Mouse (Mus musculus): ENCODE measurements around the gene Gjc2.

DNA sequence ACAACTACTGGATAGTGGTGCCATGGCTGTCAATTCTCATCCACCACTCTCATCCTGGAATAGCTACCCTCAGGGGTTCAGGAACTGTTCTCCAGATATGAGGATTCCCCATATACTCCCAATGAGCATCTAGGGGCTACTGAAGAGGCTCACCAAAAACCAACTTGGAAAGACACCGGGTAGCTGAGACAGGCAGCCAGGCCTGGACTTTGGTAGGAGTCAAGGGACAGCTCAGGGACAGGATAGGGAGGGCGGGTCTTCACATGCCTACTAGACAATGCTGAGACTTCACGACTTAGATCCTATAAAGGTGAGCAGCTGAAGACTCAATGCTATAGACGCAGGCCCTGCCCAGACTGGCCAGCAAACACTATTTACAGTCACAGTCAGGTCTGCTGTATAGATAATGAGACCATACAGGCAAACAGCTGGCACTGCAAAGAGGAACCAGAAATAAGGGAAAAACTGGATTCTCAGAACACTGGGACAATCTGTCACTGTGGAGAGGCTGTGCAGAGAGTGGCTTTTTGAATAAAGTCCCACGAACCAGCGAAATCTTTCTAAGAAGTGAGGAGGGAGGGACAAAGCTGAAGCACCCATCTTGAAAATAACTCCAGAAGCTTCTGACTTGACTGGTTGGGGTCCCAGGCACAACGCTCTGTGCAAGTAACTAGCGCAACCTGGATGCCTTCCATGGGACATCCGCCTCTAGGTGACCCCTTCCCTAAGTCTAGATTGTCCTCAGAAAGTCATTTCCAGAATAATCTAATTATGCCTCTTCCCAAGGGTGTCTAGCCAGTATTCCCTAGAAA is 20.4 kb downstream of the Gjc2 start:
- no peak for TF ChIP-seq CTCF (IDR thresholded peaks at IDR 0.05; ENCODE audit: extremely low read depth, insufficient read depth, insufficient read length, insufficient replicate concordance)
- TF ChIP-seq POLR2A (IDR thresholded peaks at IDR 0.05; ENCODE audit: low read depth, low read length) = no peak
